Mouse (Mus musculus): Measurements from ENCODE around the gene Ranbp10.

GRCm38 (mm10) chr8:105810245-105810786 is 16.8 kb downstream of the Ranbp10 start:
- TF ChIP-seq CTCF (IDR thresholded peaks at IDR 0.05; ENCODE audit: low read depth, low read length) (no peak), POLR2A (IDR thresholded peaks at IDR 0.05; ENCODE audit: extremely low read depth, insufficient read depth, low read length) (no peak)
